Mouse (Mus musculus) heart, postnatal 0 days (tissue): ENCODE data around the gene Nup35.

Experiments used
- CTCF ChIP-seq: IDR thresholded peaks from 2 replicates; pipeline ENCODE4 v1.5.1; 2016; ENCODE audit warnings: antibody characterized with exemption, control low read depth, low read depth
- EP300 ChIP-seq: IDR thresholded peaks from 2 replicates; pipeline ENCODE4 v1.6.1; 2016; ENCODE audit warnings: antibody characterized with exemption, low read depth

DNA sequence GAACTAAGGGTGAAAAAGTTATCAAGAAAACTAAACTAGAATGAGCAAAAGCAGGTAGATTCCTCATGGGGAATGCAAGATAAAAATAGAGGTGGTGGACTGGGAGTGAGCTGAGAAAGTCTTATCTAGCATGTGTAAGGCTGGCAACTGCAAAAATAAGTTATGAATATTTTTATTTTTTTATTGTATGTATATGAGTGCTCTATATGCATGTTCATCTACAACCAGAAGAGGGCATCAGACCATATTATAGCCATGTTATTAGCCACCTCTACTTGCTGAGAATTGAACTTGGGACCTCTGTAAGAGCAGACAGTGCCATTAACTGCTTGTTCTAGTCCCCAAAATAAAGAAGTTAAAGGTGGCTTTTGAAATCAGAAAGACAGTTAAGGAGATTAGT, 44.4 kb downstream of the Nup35 start:
- TF ChIP-seq EP300, result no peak
- no peak for TF ChIP-seq CTCF
